Mouse (Mus musculus) CH12F3 (cell line): ENCODE data around the gene Gdpd5.

ENCODE experiments used
- in situ Hi-C: fragments of 300-500 bp; cut with MboI; formaldehyde crosslinking; loops from 2 replicates; pipeline ENCODE4 v1.14.3; 2020; ENCODE audit warnings: low sequenced_read_pairs

Gdpd5 gene

DNA sequence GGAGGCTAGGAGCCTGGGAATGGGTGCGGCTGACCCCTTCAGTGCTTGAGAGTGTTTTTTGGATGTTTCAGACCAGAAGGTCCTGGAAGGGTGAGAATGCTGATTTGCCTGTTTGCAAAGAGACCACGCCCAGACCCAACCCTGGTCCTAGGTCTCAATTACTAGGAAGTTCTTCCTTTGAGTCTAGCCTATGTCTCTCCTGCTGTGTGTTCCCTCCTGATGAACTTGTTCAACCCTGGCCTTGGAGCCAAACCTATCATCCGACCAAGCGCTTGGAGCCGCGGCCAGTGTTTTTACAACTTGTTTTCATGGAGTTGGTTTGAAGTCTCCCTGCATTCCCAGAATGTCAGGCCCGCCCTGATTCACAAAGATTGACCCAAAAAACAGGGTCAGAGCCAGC, 22.0 kb downstream of the Gdpd5 start:
- in situ Hi-C loops, result no loop called here

DNA sequence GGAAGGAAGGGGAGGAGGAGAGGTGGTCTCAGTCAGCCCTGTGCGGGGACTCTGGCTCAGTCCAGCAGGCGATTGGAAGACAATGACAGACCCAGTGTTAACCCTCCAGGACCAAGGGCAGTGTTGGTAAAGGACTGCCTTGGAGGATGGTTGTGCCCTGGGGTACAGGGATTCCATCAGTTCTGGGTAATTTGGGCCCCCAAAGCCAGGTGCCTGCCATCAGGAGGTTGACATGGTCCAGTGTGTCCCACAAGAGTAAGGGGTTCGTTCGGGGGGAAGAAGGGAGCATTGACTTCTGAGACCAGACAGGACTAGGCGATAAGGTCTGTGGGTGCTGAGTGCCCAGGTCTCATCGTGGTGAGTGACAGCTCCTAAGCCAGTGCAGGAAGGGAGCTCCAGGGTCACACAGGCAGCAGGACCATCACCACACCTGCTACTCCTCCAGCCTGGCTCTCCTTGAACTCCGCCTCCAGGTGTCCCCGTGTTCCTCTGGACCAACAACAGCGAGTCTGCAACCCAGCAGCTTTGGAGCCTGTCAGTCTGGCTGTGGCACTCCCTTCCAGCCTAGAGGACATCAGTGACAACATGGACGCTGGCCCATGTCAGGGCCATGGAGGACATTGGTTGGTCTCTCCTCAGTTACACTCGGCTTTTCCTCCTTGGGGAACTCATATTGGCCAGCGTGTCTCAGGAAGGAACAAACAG, 23.0 kb downstream of the Gdpd5 start:
- in situ Hi-C loops, result no loop called here

DNA sequence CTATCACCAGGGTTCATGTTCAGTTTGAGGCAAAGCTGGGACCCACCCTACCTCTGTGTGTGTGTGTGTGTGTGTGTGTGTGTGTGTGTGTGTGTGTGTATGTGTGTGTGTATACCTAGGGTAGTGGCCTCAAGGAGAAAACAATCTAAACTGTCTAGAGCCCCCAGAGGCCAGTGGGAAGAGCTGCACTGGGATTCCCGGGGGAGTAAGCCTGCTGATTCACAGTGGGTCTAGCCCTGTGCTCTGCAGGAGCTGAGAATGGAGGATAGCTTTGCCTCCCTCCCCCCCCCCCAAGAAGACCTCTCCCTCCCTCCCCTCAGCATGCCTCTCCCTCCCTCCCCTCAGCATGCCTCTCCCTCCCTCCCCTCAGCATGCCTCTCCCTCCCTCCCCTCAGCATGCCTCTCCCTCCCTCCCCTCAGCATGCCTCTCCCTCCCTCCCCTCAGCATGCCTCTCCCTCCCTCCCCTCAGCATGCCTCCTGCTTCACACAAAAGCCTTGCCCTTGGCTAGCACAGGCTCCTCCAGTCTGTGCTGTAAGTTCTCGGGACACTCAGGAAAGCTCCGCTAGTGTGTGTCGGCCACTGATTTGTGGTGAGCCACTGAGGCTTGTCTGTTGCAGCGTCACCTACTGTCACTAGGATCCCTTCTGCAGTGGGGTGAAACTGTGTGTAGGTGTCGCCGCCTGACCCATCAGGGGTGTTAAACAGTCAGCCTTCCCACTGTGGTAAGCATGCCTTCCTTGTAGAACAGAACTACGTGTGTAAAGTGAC, 24.4 kb downstream of the Gdpd5 start:
- in situ Hi-C loops, result no loop called here

DNA sequence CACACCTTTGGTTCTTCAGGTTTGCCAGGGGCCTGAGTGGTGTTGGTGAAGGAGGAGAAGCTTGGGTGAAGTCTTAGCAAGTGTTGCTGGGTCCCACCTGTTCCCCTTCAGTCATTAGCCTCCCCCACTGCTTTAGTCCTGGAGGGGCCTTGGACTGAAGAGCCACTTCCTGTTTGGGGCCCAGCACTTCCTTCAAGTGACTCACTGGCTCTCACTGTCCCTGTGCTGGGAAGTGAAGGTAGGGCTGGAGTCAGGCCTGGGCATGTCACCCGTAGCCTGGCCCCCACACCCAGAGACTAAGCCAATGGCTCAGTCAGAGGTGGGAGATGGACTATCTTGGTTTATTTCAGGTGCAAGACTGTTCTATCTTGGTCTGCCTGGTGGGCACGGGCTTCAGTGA, 26.4 kb downstream of the Gdpd5 start:
- in situ Hi-C loops, result no loop called here

DNA sequence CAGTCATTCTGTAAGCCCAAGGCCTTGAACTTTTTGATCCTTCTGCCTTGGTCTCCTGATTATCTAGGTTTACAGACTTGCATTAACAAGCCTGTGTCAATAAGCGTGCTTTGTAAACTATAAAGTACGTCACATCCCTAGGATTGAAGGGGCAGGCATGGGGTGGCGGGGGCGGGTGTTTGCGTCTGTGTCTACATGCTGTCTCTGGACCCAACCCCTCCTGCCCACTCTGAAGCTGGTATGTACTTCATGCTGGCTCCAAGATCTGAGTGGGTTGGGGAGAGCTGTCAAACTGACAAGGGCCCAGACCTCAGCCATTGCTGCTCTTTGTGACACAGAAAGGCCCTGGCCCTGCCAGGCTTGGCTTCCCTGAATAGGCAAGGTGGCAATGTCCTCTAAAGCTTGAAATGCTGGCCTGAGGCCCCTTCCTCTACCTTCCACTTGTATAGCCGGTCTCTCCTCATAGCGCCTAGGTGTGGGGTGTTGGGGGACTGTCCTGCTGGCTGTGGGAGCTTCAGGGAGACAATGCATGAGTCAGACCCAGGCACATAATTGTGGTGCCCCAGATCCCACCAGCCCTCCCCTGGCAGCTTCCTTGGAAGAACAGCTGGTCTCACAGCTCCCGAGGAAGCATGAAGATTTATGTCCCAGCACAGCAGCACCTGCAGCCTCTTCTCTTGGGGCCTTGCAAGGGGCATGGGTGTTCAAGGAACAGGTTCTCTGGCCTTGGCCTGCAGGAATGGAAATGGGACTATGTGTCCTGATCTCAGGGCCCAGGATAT, 28.4 kb downstream of the Gdpd5 start:
- in situ Hi-C loops, result no loop called here

DNA sequence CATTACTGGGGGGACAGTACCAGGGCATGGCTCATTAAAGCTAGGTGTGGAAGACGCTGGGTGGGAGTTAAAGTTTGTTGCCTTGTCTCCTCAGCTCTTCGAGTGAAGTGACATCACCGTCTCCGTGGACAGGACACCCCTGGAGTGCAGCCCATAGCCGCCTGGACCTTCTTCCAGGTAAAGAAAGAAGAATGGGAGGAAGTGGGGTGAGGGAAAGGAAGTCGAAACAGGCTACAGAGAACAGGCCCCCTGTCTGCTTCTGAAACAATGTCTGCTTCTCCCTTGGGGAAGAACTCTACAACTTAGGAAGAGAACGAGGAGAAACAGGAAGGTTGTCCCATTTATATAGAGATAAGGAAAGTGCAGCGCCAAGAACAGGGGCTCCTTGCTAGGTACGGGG, 29.1 kb downstream of the Gdpd5 start:
- in situ Hi-C loops, result no loop called here

DNA sequence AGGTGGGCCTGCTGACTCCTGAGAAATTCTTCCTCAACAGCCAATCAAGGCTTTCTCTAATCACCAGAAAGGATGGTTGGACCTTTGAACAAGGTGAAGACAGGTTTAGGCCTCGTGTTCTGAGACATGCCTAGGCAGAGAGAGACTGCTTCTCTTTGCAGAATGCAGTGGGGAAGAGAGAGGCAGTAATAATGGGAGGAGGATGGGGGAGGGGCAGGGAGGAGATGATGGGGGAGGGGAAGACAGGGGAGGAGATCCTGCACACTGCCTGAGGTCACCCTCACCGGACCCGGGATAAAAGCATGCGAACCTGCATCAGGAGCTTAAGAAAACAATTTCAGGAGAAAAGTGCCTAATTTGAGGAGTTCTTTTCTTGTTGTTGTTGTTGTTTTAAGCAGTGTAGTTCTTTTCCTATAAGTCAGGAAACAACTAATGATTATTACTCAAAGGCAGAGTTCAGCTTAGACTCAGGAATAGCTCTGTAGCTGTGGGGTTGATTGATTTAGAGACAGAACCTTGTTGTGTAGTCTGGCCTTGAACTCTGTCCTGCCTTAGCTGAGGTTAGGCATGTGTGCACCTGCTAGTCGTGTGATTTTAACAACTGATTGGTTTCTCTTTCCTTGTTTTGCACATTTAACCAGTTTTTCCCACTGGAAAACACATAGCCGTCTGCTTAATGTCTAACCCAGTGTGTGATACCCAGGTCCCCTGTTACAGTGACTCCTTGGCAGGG, 30.0 kb downstream of the Gdpd5 start:
- in situ Hi-C loops, result no loop called here

DNA sequence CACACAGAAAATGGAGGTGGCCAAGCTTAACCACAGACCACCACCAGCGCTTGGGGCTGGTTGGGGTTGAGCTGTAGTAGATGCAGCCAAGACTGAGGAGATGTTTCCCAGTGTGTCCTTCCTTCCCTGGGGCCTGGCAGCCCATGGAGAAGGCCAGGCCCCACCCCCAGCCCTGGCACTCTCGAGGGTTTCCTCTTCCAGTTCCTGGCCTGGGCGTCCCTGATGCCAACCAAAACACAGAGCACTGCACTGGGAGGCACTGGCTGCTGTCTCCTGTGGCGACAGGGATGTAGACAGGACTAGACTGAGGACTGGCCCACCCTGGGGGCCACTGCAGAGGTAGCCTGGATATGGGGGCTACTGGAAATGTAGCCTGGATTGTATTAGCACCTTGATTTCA, 33.8 kb downstream of the Gdpd5 start:
- in situ Hi-C loops, result no loop called here

DNA sequence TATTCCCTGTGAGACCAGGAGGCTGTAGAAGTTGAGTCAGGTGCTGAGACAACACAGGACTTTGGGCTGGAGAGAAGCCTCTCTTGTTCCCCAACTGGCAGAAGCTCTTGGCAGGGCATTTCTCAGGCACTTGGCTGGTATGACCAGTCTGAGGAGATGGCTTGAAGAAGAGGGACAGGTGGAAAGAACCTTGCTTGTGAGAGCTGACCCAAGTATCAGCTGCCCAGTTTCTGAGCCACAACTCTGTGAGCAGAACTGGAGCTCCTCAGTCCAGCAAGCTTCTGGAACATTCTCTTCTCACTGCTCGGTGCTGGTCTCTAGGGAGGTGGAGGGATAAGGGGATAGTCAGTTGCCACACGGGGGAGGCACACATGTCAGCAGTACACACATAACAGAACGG, 38.1 kb downstream of the Gdpd5 start:
- in situ Hi-C loops, result no loop called here

DNA sequence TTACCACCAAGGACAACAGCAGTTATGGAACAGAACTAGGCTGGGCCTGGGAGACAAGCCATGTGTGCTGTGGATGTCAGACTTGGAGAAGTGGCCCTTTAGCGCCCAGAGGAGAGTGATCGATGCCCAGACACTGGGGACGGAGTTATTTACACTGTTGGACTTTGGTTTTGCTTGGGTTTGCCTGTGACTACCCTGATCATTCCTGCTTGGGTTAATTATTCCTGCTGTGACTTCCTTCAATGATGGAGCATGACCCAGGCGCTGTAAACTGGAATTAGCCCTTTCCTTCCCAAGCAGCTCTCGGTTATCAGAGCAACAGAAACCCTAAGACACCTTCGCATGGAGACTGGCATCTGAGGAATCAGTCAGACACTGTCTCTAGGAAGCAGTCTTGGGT, 39.8 kb downstream of the Gdpd5 start:
- in situ Hi-C loops, result no loop called here

DNA sequence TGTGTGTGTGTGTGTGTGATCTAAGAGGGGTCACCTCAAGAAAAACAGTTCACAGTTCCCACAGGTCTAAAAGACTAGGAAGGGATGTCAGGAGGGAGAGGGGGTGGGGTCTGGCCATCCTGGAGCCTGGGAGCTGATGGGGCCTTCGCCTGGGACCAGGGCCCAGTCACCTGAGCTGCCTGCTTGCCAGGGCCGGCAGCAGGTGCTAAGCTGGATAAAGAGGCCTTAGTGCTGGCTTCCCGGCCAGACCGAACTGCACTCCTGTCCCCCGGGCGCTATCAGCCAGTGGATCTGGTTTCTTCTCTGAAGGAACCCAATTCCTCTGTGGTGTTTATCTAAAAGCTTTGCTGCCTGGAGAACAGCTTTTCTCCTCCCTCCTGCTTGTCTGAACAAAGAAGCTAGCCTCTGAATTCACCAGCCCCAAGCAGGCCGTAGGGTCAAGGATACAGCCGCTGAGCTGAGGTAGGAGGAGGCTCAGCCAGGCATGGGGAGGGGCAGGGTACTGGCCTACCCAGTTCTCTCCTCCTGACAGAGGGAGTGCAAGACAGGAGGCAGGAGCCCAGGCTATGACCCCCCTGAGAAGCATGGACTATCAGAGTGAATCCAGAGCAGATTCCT, 43.4 kb downstream of the Gdpd5 start:
- in situ Hi-C loops, result no loop called here

DNA sequence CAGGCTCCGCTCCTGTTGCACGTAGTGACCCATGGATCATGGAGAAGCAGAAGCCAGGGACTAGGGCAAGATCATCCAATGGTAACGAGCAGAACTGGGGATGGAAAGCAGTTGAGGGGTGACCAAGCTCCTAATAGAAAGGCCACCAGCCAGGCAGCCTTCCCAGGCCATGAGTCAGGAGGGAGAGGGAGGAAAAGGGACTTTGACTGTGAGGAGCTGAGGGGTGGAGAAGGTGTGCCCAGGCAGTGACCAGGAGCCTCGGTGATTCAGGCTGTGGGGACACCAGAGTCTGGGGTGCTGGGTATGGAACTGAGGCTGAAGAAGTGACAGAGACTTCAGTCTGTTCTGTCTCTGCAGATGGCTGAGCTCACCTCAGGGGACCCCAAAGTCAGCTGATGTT, 44.5 kb downstream of the Gdpd5 start:
- in situ Hi-C loops, result no loop called here

DNA sequence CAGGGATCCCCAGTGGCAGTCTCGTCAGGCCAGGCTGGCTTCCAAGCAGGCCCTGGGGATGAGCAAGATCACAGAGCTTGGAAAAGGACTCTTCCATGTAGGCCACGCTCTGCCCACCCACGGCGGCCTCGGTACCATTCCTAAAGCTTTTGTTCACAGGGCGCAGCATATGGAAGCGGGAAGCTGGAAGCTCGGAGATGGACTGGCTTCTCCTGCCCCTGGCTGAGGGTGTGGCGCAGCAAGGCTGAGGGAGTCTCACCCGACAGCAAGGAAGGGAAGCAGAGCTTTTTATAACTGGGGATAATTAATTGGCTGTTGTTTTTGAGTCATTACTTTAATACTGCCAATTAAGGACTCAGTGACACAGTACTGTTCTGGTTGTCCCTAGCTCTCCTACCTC, 45.8 kb downstream of the Gdpd5 start:
- in situ Hi-C loops, result no loop called here

DNA sequence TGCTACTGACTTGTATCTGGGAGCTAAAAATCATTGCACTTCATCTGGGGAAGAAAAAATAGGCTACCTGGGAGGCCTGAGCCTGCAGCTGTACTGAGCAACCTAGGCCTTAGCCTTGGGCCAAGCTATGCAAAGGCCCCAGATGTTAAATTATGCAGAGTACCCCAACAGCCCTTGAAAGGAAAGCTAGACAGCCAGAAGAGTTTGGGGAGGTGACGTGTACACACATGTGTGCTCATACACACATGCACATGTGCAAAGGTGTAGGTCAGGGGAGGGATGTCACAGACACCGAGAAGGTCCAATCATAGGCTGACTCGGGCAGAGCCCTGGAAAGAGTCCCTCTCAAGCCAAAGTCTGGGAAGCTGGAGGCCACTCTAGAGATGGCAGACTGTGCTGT, 46.8 kb downstream of the Gdpd5 start:
- in situ Hi-C loops, result no loop called here

DNA sequence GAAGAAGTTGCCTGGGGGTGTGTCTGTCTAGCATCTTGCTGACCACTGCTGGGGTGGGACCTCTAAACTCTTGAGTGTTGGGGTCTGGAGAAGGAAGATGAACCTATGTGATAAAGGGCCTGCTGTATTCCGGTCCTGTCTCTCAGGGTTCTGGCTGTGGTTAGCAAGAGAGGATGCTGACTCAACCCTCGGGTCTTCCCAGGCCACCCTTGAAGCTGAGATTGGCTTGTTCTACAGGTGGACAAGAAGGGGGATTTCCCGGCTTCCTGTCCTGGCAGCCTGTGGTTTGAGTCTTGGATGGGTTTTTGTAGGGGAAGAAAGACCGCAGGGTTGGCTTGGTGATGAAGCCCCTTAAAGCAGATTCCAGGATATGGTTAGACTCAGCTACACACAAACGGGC, 47.6 kb downstream of the Gdpd5 start:
- in situ Hi-C loops, result no loop called here

DNA sequence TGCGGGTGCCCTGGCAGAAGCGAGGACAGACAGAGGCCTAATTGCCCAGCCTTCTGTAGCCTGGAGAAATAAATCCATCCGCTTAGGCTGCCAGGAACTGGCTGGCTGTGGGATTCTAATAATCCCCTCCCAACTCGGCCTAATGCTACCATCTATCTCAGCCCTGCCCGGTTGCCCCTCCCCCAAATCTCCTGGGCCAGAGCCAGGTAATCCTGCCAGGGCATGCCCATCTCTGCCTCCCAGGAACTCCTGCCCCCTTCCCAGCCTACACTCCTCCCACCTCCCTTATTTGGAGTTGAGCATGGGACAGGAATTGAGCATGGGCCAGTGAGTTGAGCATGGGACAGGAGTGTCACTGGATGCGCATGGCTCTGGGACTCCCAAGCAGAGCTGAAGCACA, 48.6 kb downstream of the Gdpd5 start:
- in situ Hi-C loops, result no loop called here

DNA sequence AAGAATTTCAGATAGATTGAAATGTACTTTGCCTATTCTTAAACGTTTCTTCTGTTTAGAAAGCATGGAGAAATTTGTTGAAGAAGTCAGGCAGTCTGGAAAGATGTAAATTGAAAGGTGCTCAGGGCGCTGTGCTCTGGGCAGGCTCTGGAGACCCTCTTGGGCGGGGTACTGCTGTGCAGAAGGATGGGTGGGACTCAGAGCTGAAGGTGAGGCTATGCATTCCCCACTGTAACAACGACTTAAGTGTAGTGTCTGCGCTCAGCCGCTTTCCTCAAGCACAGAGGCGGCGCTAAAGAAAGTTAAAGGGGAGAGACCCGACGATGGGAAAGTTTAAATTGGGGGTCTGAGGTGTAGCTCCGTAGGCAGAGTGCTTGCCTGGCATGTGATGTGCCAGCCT, 49.0 kb downstream of the Gdpd5 start:
- in situ Hi-C loops, result no loop called here

DNA sequence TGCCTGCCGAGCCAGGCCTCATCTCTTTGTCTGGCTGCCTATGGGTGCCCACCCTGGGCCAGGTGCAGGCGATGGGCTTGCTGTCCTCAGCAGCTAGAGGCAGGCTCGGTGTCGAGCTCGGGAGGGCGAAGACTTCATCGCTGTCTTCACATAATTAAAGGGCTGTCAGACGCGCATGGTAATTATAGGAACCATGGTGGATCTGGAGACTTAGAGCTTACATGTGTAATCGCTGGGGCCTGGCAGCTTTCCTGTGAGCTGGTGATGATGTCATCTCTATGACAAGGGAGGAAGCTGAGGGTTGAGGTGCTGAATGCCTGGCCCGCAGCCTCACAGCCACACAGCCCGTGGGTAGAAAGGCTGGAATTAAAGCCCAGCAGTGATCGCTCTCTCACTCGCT, 51.0 kb downstream of the Gdpd5 start:
- in situ Hi-C loops, result no loop called here

DNA sequence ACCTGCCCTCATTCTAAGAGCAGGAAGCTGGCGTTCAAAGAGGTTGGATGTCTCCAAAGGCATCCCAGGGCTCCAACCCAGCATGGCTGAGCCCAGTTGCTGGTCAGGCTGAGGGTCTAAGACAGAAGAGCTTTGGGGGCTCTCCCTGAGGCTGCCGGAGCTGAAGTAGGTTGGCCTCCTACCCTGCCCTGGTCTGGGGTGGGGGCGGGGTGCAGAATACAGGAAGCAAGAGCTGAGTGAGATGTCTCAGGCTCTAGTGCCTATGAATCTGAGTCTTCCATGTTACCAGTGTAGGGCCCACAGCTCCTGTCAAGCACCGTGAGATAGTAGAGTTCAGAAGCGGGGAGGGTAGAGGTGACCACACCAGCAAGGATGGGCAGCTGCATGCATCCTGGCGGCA, 51.6 kb downstream of the Gdpd5 start:
- in situ Hi-C loops, result no loop called here

DNA sequence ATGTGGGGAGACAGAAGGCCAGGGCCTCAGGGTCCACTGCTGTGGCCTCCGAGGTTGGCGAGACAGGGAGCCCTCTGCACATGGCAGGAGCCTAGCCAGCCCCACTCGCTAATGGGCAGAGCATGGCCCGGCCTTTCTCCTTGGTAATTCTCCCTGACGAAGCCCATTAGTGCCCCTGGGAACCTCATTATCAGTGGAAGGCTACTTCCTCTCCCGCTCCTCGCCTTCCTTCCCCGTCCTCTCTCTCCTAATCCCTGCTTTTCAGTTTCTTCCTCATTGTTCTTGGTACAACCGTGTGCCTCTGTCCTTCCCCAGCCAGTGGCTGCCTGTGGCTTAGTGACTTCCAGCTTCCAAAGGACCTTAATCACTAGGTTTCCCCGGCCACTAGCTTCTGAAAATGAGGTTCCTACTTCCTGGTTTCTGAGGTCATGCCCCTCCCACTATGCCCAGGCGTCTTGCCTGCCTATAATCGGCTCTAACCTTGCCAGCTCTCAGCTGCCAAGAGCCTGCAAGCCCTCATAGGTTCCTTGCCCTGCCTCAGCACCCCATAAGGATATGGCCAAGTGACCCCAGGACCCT, 53.5 kb downstream of the Gdpd5 start:
- in situ Hi-C loops, result no loop called here

DNA sequence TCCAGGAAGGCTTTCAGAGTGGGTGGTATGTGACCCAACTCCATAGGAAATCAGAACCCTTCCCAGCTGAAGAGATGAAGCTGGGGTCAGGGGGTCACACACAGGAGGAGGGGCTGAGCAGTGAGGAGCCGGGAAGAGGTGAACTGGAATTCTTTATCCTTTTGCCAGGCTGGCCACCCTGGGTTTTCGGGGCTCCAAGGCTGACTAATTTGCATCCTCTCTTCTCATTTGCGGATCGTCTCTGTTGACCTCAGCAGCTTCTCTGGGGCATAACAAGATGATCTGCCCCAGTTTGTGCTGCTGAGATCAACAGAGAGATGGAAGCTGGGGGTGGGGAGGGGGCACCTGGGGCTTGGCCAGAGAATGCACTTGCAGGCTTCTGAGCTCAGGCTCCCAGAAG, 55.3 kb downstream of the Gdpd5 start:
- in situ Hi-C loops, result no loop called here
